Mouse (Mus musculus) liver, postnatal 0 days (tissue): Measurements from ENCODE around the gene Celf3.

Source experiments
- CTCF ChIP-seq: sonication (generic); IDR thresholded peaks from 2 replicates; pipeline ENCODE4 v1.5.1; 2016; ENCODE audit warnings: antibody characterized with exemption, low read depth
- EP300 ChIP-seq: IDR thresholded peaks from 2 replicates; pipeline ENCODE4 v1.6.1; 2016; ENCODE audit warnings: antibody characterized with exemption, low read depth, mild to moderate bottlenecking

- TF ChIP-seq EP300 (no peak), CTCF (no peak)
Observed at GRCm38 (mm10) chr3:94468931-94469330, 9.2 kb upstream of the Celf3 start.
